Mouse (Mus musculus): ENCODE measurements around the gene Lamtor1. TPM values are rescaled to one million over a fixed set of nuclear protein-coding genes. Genes with fewer than 3 reads are reported as not detected.
"Not testable (repeated sequence)": the region's sequence is repeated elsewhere in the genome, so short reads cannot be mapped to it uniquely, and the experiment has no call there.

Gene Lamtor1
- total RNA-seq, 2 experiments from 2014 or later: 26.2 to 35.0 TPM

DNA sequence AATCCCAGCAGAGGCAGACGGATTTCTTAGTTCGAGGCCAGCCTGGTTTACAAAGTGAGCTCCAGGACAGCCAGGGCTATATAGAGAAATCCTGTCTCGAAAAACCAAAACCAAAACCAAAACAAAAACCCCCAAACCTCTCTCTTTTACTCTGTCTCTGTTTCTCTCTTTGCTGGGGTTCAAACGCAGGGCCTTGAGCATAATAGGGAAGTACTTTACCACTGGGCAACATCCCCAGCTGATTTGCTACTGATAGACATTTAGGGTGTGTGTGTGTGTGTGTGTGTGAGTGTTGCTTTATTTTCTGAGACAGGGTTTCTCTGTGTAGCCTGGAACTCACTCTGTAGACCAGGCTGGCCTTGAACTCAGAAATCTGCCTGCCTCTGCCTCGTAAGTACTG lies 43.3 kb downstream of the Lamtor1 start:
- ATAC-seq (replicated peaks; ENCODE audit: low FRiP score, poor library complexity, severe bottlenecking): not testable (repeated sequence)

DNA sequence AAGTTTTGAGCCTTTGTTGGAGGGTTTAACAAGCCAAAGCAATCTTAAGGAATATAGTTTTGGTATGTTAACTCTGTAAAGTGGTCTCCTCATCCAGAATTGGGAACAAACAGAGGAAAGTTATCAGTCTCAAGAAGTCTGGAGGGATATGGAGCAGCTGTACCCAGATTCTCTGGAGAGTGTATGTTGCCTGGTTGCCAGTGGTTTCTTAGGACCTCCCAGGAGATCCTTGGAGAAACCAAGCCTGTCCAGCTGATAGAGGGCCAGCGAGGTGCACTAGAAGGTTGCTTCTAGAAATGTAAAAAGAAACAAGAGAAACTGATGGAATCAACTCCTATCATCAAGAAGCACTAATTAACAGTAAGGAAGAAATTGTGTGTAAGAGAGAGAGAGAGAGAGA lies 45.9 kb downstream of the Lamtor1 start:
- no peak for ATAC-seq (replicated peaks; ENCODE audit: low FRiP score, poor library complexity, severe bottlenecking)

DNA sequence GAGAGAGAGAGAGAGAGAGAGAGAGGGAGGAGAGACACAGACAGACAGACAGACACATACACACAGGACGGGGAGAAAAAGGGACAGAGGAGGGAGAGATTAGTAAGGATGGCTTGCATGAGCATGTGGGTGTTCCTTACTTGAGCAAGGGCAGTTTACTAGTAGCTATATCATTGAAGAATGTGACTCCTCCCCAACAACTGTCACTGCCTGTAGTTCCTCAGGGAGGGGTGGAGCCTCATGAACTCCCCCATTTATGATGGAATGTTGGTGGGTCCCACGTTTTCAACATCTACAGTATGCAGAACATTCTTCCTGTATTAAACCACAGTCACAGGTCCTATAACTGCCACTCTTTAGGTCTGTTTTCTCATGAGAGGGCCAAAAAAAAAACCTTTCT lies 46.4 kb downstream of the Lamtor1 start:
- ATAC-seq (replicated peaks; ENCODE audit: low FRiP score, poor library complexity, severe bottlenecking): no peak

- no peak for ATAC-seq (replicated peaks; ENCODE audit: low FRiP score, poor library complexity, severe bottlenecking)
Measured at GRCm38 (mm10) chr7:101954163-101954562, 48.5 kb downstream of the Lamtor1 start.

DNA sequence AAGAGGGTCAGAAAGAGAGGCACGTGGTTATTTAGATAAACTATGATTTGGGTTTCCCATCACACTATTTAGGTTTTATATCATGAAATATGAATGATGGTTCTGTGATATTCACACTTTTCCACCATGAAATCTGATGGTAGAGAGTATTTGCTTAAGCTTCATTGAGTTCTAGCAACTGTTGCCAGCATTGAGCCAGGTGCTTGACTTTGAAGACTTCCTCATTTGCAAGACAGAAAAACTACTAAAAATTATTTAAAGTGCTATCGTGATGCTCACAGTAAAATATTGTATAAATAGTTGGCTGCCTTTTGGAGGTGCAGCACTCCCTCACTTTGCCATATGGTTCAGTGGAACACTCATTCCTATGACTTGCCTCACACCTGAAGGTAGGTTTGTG lies 49.6 kb downstream of the Lamtor1 start:
- ATAC-seq (replicated peaks; ENCODE audit: low FRiP score, poor library complexity, severe bottlenecking): no peak

DNA sequence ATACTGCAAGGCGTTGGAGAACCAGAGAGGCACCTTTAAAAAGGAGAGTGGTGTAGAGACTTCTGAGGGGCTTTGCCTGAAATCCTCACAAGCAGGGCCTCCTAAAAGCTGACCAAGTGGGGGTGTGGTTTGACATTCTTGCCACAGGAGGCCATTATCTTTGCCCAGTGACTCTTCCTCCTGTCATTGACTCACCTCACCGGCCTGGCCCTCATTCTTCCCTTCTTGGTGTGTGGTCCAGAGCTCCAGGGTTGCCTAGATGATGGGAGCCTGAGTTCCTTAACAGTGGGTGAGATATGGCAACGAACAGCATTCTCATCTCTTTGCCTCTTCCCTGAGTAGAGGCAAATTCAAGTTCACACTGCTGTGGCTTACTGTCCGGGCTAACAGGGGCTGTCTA lies 50.2 kb downstream of the Lamtor1 start:
- no peak for ATAC-seq (replicated peaks; ENCODE audit: low FRiP score, poor library complexity, severe bottlenecking)

GRCm38 (mm10) chr7:101956481-101956880 lies 50.8 kb downstream of the Lamtor1 start:
- ATAC-seq (replicated peaks; ENCODE audit: low FRiP score, poor library complexity, severe bottlenecking): no peak

DNA sequence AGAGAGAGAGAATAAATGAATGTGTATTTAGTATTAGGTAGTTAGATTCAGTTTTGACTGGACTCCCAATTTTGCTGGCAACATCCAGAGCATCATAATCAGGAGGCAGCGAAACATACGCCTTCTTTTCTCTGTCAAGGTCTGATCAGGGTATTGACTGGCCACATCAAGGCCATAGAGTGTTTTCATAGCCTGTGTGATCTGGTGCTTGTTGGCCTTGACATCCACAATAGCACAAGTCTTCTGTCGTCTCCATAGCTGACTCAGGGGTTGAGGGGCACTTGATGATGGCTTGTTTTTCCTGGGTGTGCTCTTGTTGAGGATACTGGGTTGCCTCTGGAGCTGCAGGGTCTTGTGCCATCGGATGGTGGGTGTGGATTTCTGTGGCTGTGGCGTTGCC lies 51.2 kb downstream of the Lamtor1 start:
- ATAC-seq (replicated peaks; ENCODE audit: low FRiP score, poor library complexity, severe bottlenecking): no peak

GRCm38 (mm10) chr7:101962829-101963228 lies 57.1 kb downstream of the Lamtor1 start:
- no peak for ATAC-seq (replicated peaks; ENCODE audit: low FRiP score, poor library complexity, severe bottlenecking)

DNA sequence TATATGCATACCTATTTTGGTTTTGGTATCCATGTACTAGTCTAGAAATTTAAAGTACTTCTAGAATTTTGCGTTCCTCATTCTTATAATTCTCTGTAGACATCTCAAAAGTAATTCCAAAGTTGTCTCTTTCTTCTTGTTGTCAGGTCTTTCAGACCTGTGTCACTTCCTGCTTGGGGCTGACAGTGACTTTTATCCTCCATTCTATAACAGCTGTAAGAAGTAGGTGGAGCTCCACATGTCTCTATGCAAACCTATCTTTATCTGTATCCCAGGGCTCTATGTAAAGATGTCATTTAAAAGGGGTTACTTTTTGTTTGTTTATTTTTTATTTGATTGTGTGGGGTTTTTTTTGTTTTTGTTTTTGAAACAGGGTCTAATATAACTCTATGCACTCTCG lies 57.9 kb downstream of the Lamtor1 start:
- ATAC-seq (replicated peaks; ENCODE audit: low FRiP score, poor library complexity, severe bottlenecking): no peak

DNA sequence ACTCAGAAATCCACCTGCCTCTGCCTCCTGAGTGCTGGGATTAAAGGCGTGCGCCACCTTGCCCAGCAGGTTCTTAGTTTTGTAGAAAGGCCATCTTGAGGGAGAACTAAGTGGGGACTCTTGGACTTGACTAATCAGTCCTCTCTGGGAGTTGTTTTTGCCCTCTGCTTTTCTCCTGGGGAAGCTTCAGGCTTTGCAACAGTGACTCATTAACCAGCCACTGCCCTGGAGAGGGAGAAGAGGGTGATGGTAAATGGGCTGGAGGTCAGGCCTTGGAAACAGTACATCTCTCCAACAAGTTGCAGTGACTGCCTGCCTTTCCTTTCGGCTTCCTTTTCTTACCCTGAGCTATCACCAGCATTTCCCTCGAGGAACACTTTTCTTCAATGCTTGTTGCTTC lies 58.8 kb downstream of the Lamtor1 start:
- no peak for ATAC-seq (replicated peaks; ENCODE audit: low FRiP score, poor library complexity, severe bottlenecking)

- peak; percentile 73 for ATAC-seq (replicated peaks; ENCODE audit: low FRiP score, poor library complexity, severe bottlenecking)
Measured at GRCm38 (mm10) chr7:101965606-101966005, 59.9 kb downstream of the Lamtor1 start.

GRCm38 (mm10) chr7:101967256-101967655 lies 61.6 kb downstream of the Lamtor1 start:
- ATAC-seq (replicated peaks; ENCODE audit: low FRiP score, poor library complexity, severe bottlenecking): no peak

GRCm38 (mm10) chr7:101968751-101969150 lies 63.0 kb downstream of the Lamtor1 start:
- no peak for ATAC-seq (replicated peaks; ENCODE audit: low FRiP score, poor library complexity, severe bottlenecking)

GRCm38 (mm10) chr7:101969694-101970428 lies 64.2 kb downstream of the Lamtor1 start:
- ATAC-seq (replicated peaks; ENCODE audit: low FRiP score, poor library complexity, severe bottlenecking): peak; percentile 56

- peak; percentile 58 for ATAC-seq (replicated peaks; ENCODE audit: low FRiP score, poor library complexity, severe bottlenecking)
Measured at GRCm38 (mm10) chr7:101970429-101970775, 64.7 kb downstream of the Lamtor1 start.

GRCm38 (mm10) chr7:101970821-101971461 lies 65.2 kb downstream of the Lamtor1 start:
- ATAC-seq (replicated peaks; ENCODE audit: low FRiP score, poor library complexity, severe bottlenecking): peak; percentile 54

- no peak for ATAC-seq (replicated peaks; ENCODE audit: low FRiP score, poor library complexity, severe bottlenecking)
Measured at GRCm38 (mm10) chr7:101971721-101972120, 66.0 kb downstream of the Lamtor1 start.

DNA sequence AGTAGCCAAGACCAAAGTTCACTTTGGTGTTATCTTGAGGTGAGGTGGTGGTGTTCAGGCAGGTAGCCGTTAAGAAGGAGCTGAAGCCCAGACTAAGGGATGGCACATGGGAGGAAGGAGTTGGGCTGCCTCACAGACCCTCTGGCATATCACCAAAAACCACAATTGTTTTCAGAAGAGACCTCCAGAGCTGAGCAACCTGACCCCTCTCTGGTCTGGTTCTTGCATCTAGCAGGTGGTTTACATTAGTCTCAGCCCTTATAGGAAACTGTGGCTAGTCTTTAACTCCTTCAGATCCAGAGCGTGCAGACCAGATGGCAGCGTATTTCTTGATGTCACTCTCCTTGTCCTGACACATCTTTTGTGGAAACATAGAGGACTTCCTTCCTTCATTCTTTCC lies 68.0 kb downstream of the Lamtor1 start:
- no peak for ATAC-seq (replicated peaks; ENCODE audit: low FRiP score, poor library complexity, severe bottlenecking)

GRCm38 (mm10) chr7:101974505-101974904 lies 68.8 kb downstream of the Lamtor1 start:
- ATAC-seq (replicated peaks; ENCODE audit: low FRiP score, poor library complexity, severe bottlenecking): no peak
